Comparison of ENCODE assay signal across 8 mouse cellular contexts in genomic region chr7:96813497-96814400, GRCm38 (mm10).
DNase-seq lines count a peak whose midpoint lies in the region; ATAC-seq lines count a peak whose summit lies in the region.

No protein-coding gene starts in this region.

- H3K4me3 ChIP-seq in embryonic facial prominence, embryonic 13.5 days, result no peak overlapping the region
- H3K4me3 ChIP-seq in lung, embryonic 15.5 days, result no peak overlapping the region
- H3K4me3 ChIP-seq in midbrain, embryonic 13.5 days (replicated peaks), result no peak overlapping the region

- no peak overlapping the region for H3K9ac ChIP-seq in embryonic facial prominence, embryonic 13.5 days
- no peak overlapping the region for H3K9ac ChIP-seq in lung, embryonic 15.5 days
- H3K9ac ChIP-seq in midbrain, embryonic 13.5 days (replicated peaks), result no peak overlapping the region

- peaks cover 32% of the 10 kb centered on the region for H3K4me1 ChIP-seq in embryonic facial prominence, embryonic 13.5 days
- peaks cover 25% of the 10 kb centered on the region for H3K4me1 ChIP-seq in lung, embryonic 15.5 days
- H3K4me1 ChIP-seq in midbrain, embryonic 13.5 days (replicated peaks), result peaks cover 21% of the 10 kb centered on the region

- 0 out of 2 replicates have a peak, but pooled peaks cover 6% of the 10 kb centered on the region for H3K36me3 ChIP-seq in embryonic facial prominence, embryonic 13.5 days
- no peaks in the 10 kb centered on the region for H3K36me3 ChIP-seq in lung, embryonic 15.5 days
- no peaks in the 10 kb centered on the region for H3K36me3 ChIP-seq in midbrain, embryonic 13.5 days

- intact Hi-C loops in heart, postnatal 25 days (cut with DNase I), result no loop called here

- H3K27ac ChIP-seq in embryonic facial prominence, embryonic 13.5 days, result peak overlapping the region; percentile 76
- H3K27ac ChIP-seq in lung, embryonic 15.5 days, result peak overlapping the region; percentile 91
- no peak overlapping the region for H3K27ac ChIP-seq in midbrain, embryonic 13.5 days

- H3K27me3 ChIP-seq in embryonic facial prominence, embryonic 13.5 days, result no peaks in the 10 kb centered on the region
- no peaks in the 10 kb centered on the region for H3K27me3 ChIP-seq in lung, embryonic 15.5 days
- H3K27me3 ChIP-seq in midbrain, embryonic 13.5 days, result no peaks in the 10 kb centered on the region

- no peak for ATAC-seq in embryonic facial prominence, embryonic 13.5 days (ENCODE audit: insufficient number of reproducible peaks, insufficient read depth, low FRiP score, low TSS enrichment, low read depth)
- peak; percentile 74 for ATAC-seq in lung, embryonic 15.5 days (ENCODE audit: borderline replicate concordance, extremely low read depth, low FRiP score, low TSS enrichment)
- no peak for ATAC-seq in midbrain, embryonic 13.5 days

- peak; percentile 10 for DNase-seq in adipocyte (ENCODE audit: low spot score)
- DNase-seq in heart, postnatal 25 days (ENCODE audit: low spot score), result peak; percentile 61
- no peak for DNase-seq in natural killer cell, adult 2 months (ENCODE audit: low spot score in 2 of 2)
- no peak for DNase-seq in thymus, postnatal 0 days (ENCODE audit: low spot score)
- DNase-seq in cerebellum, postnatal 14 days, result no peak

- WGBS in embryonic facial prominence, embryonic 13.5 days, result 47% methylated on average over 9 of the region's 9 CpGs
- WGBS in lung, embryonic 15.5 days, result 40% methylated on average over 9 of the region's 9 CpGs
- WGBS in midbrain, embryonic 13.5 days, result 84% methylated on average over 9 of the region's 9 CpGs

- no peak overlapping the region for H3K4me2 ChIP-seq in embryonic facial prominence, embryonic 13.5 days
- no peak overlapping the region for H3K4me2 ChIP-seq in lung, embryonic 15.5 days
- H3K4me2 ChIP-seq in midbrain, embryonic 13.5 days (replicated peaks), result no peak overlapping the region

- H3K9me3 ChIP-seq in embryonic facial prominence, embryonic 13.5 days, result no peaks in the 10 kb centered on the region
- H3K9me3 ChIP-seq in lung, embryonic 15.5 days, result no peaks in the 10 kb centered on the region
- no peaks in the 10 kb centered on the region for H3K9me3 ChIP-seq in midbrain, embryonic 13.5 days

Comparison
In these comparisons a context has a peak if more than half of its experiments do, and no peak if none do; other contexts are left out.
1. DNase-seq: peak in adipocyte (single experiment) and heart, postnatal 25 days (single experiment); none in natural killer cell, adult 2 months (0 of 2), thymus, postnatal 0 days (single experiment) and cerebellum, postnatal 14 days (0 of 2).